Mouse (Mus musculus): ENCODE measurements around the gene Epb41l4b.

DNA sequence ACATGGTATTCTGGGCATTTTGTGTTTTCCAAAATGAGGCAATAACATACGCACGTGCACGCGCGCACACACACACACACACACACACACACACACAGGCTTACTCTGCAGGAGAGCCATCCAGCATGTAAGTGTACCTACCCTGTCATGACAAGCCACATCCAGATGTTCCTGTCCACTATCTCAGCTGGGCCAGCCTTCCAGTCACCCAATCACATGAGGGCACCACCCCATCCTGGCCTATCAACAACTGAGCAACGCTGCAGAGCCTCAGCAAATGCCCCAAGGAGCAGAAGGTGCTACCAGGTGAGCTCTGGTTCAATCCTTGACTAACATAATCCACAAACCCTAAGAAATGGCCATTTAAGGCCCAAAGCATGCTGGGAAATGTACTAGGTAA, 27.0 kb downstream of the Epb41l4b start:
- TF ChIP-seq CTCF (IDR thresholded peaks at IDR 0.05; ENCODE audit: borderline replicate concordance, control insufficient read depth, extremely low read depth, insufficient read depth, low read length, poor library complexity) = no peak
- TF ChIP-seq POLR2A (IDR thresholded peaks at IDR 0.05; ENCODE audit: control insufficient read depth, extremely low read depth, insufficient read depth, low read length, poor library complexity) = no peak

Data from thymus, adult 2 months (tissue).